Mouse (Mus musculus) left cerebral cortex, postnatal 10 days (tissue): ENCODE data around the gene Arid5b. TPM values are rescaled to one million over a fixed set of nuclear protein-coding genes. Genes with fewer than 3 reads are reported as not detected.

Experiments
- DNase-seq, 2 experiments: peaks; one replicate each; pipeline ENCODE4 v3.0.0; 2021 to 2022; ENCODE audit warnings: low spot score in 2 of 2, mixed read lengths in 1 of 2; ENCODE audit errors: extremely low spot score in 1 of 2
- intact Hi-C: fragments of 180-260 bp; cut with DNase I; formaldehyde crosslinking; loops from one replicate; pipeline ENCODE4 v1.15.1; 2025
- total RNA-seq, 2 experiments: library from RNA; stranded (reverse); gene quantifications; 2 replicates each; pipeline ENCODE4 v1.2.3; 2021

Arid5b gene
- total RNA-seq, 2 experiments from 2014 or later = 22.6 to 24.0 TPM

- intact Hi-C loops = no loop called here
- DNase-seq = no peak
These were observed 188.9 kb downstream of the Arid5b start for GRCm38 (mm10) chr10:68089435-68090196.

GRCm38 (mm10) chr10:68087722-68088121 is 190.8 kb downstream of the Arid5b start:
- intact Hi-C loops = no loop called here
- no peak for DNase-seq

- DNase-seq = no peak
- intact Hi-C loops = no loop called here
These were observed 191.6 kb downstream of the Arid5b start for GRCm38 (mm10) chr10:68086973-68087372.

- DNase-seq = no peak
- intact Hi-C loops = no loop called here
These were observed 193.0 kb downstream of the Arid5b start for GRCm38 (mm10) chr10:68085574-68085973.

- DNase-seq = no peak
- intact Hi-C loops = no loop called here
These were observed 196.8 kb downstream of the Arid5b start for GRCm38 (mm10) chr10:68081712-68082111.

- DNase-seq = no peak
- intact Hi-C loops = no loop called here
These were observed 198.4 kb downstream of the Arid5b start for GRCm38 (mm10) chr10:68079910-68080670.

GRCm38 (mm10) chr10:68078708-68079107 is 199.8 kb downstream of the Arid5b start:
- intact Hi-C loops = no loop called here
- DNase-seq = no peak

- intact Hi-C loops = no loop called here
- DNase-seq = no peak
These were observed 203.4 kb downstream of the Arid5b start for GRCm38 (mm10) chr10:68075181-68075580.

GRCm38 (mm10) chr10:68074291-68074690 is 204.2 kb downstream of the Arid5b start:
- no peak for DNase-seq
- intact Hi-C loops = no loop called here

- DNase-seq = no peak
- intact Hi-C loops = no loop called here
These were observed 205.9 kb downstream of the Arid5b start for GRCm38 (mm10) chr10:68072626-68073025.

GRCm38 (mm10) chr10:68071041-68071440 is 207.5 kb downstream of the Arid5b start:
- intact Hi-C loops = no loop called here
- DNase-seq = no peak

GRCm38 (mm10) chr10:68068426-68068825 is 210.1 kb downstream of the Arid5b start:
- no peak for DNase-seq
- intact Hi-C loops = no loop called here

- intact Hi-C loops = no loop called here
- no peak for DNase-seq
These were observed 210.6 kb downstream of the Arid5b start for GRCm38 (mm10) chr10:68067961-68068360.

- no peak for DNase-seq
- intact Hi-C loops = no loop called here
These were observed 212.4 kb downstream of the Arid5b start for GRCm38 (mm10) chr10:68066173-68066572.

- DNase-seq = no peak
- intact Hi-C loops = no loop called here
These were observed 214.0 kb downstream of the Arid5b start for GRCm38 (mm10) chr10:68064571-68064970.

GRCm38 (mm10) chr10:68063806-68064545 is 214.6 kb downstream of the Arid5b start:
- intact Hi-C loops = no loop called here
- no peak for DNase-seq

GRCm38 (mm10) chr10:68061249-68061615 is 217.3 kb downstream of the Arid5b start:
- intact Hi-C loops = no loop called here
- no peak for DNase-seq

- no peak for DNase-seq
These were observed 217.8 kb downstream of the Arid5b start for GRCm38 (mm10) chr10:68060590-68061248.

GRCm38 (mm10) chr10:68058378-68058777 is 220.2 kb downstream of the Arid5b start:
- intact Hi-C loops = no loop called here
- DNase-seq = no peak

More at GRCm38 (mm10) chr10:68060590-68061248, 217.8 kb downstream of the Arid5b start:
- intact Hi-C loops = no loop called here
